Mouse (Mus musculus): ENCODE measurements around the gene Tgtp1. TPM values are rescaled to one million over a fixed set of nuclear protein-coding genes. Genes with fewer than 3 reads are reported as not detected.
"Not testable (repeated sequence)": the region's sequence is repeated elsewhere in the genome, so short reads cannot be mapped to it uniquely, and the experiment has no call there.

Gene Tgtp1
- polyA plus RNA-seq, 1 experiment from 2014 or later = 3.6 TPM

DNA sequence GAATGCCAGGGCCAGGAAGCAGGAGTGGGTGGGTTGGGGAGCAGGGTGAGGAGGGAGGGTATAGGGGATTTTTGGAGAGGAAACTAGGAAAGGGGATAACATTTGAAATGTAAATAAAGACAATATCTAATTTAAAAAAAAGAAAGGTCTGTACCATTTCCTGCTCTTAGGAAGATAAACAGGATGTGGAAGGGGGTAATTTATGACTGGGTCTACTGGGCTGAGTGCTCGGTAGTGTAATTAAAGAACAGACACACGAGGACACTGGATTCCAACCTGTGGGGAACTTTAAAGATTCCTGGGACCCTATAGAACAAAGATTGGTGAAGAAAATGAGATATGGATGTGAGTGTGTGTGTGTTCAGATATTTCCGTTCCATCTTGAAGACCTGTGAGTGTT is 11.1 kb downstream of the Tgtp1 start:
- not testable (repeated sequence) for H3K27ac ChIP-seq (ENCODE audit: low read depth); H3K9ac ChIP-seq (ENCODE audit: low read length); H3K9me3 ChIP-seq (ENCODE audit: control insufficient read depth, low read length); H3K4me2 ChIP-seq (ENCODE audit: low read length); H3K36me3 ChIP-seq (ENCODE audit: control insufficient read depth, insufficient read depth, low read length); DNase-seq (ENCODE audit: low spot score); H3K27me3 ChIP-seq (replicated peaks; ENCODE audit: control insufficient read depth, insufficient read depth, low read length); ATAC-seq (replicated peaks; ENCODE audit: low FRiP score, low TSS enrichment, low read depth); H3K4me3 ChIP-seq (ENCODE audit: low read depth, low read length); H3K4me1 ChIP-seq (replicated peaks; ENCODE audit: control insufficient read depth, insufficient read depth, low read length)
- no CpG with 5 or more reads among the region's 3 CpGs for WGBS

DNA sequence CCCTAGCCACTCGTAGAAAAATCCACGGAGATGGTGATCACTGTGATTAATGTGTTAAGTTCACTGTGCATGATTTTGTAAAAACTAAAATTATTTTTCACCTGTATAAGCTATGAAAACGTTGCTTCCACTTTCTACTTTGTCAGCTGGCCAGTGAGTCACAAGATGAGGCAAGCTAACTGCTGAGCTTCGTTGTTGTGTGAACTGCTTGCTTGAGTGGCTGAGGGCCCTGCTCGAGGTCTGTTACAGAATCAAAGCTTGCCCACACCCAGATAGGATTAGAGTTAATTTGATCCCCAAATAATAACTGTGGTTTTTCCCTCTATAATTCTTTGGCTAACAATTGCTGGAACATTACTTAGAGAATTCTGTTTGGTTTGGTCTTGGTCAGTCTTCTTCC is 13.9 kb downstream of the Tgtp1 start:
- not testable (repeated sequence) for H3K36me3 ChIP-seq (ENCODE audit: control insufficient read depth, insufficient read depth, low read length); H3K9ac ChIP-seq (ENCODE audit: low read length); DNase-seq (ENCODE audit: low spot score); H3K27ac ChIP-seq (ENCODE audit: low read depth); H3K9me3 ChIP-seq (ENCODE audit: control insufficient read depth, low read length); H3K27me3 ChIP-seq (replicated peaks; ENCODE audit: control insufficient read depth, insufficient read depth, low read length); H3K4me3 ChIP-seq (ENCODE audit: low read depth, low read length); H3K4me1 ChIP-seq (replicated peaks; ENCODE audit: control insufficient read depth, insufficient read depth, low read length); ATAC-seq (replicated peaks; ENCODE audit: low FRiP score, low TSS enrichment, low read depth); H3K4me2 ChIP-seq (ENCODE audit: low read length)
- no CpG with 5 or more reads among the region's 5 CpGs for WGBS

GRCm38 (mm10) chr11:48979251-48979650 is 14.7 kb downstream of the Tgtp1 start, which contains the start of gene 9930111J21Rik1:
9930111J21Rik1 (minus strand) TSS chr11:48979398.
- not testable (repeated sequence) for H3K4me2 ChIP-seq (ENCODE audit: low read length); H3K9me3 ChIP-seq (ENCODE audit: control insufficient read depth, low read length); ATAC-seq (replicated peaks; ENCODE audit: low FRiP score, low TSS enrichment, low read depth); H3K27me3 ChIP-seq (replicated peaks; ENCODE audit: control insufficient read depth, insufficient read depth, low read length); H3K27ac ChIP-seq (ENCODE audit: low read depth); H3K9ac ChIP-seq (ENCODE audit: low read length); DNase-seq (ENCODE audit: low spot score); H3K36me3 ChIP-seq (ENCODE audit: control insufficient read depth, insufficient read depth, low read length); H3K4me1 ChIP-seq (replicated peaks; ENCODE audit: control insufficient read depth, insufficient read depth, low read length); H3K4me3 ChIP-seq (ENCODE audit: low read depth, low read length)
- WGBS = no CpG with 5 or more reads among the region's 3 CpGs

DNA sequence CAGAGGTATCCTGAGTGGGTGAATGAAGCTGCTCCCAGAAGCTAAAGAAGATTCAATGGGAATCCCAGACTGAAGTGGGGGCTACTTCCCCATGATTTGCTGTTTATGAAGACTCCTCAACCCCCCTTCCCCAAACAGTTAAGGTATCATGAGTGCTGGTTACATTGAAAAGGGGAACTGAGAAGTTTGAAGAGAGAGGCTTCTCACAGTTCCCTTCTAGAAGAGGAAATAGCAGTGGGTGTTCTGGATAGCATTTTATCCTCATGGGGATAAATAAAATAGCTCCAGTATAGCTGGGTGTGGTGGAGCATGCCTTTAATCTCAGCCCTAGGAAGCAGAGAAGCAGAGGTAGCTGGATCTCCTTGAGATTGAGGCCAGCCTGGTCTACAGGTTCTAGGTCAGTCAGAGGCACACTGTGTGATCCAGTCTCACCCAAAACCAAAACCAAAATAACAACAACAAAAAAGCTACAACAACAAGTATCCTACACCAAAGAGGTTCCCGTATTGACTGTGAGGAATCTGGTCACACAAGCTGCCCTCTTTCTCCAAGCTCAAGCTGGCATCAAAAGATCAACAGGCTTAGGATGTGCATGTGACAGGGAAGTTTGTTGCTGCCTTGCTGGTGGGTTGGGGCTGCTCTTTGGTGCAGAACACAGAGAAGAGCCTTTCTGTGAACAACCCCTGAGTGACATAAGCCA is 15.6 kb downstream of the Tgtp1 start, which contains the start of gene Olfr56:
Gene Olfr56, plus strand, starts transcription at position 650 of the 700 bp plus-strand sequence.
- not testable (repeated sequence) for H3K36me3 ChIP-seq (ENCODE audit: control insufficient read depth, insufficient read depth, low read length); DNase-seq (ENCODE audit: low spot score); ATAC-seq (replicated peaks; ENCODE audit: low FRiP score, low TSS enrichment, low read depth); H3K4me1 ChIP-seq (replicated peaks; ENCODE audit: control insufficient read depth, insufficient read depth, low read length); H3K27ac ChIP-seq (ENCODE audit: low read depth); H3K4me3 ChIP-seq (ENCODE audit: low read depth, low read length); H3K9ac ChIP-seq (ENCODE audit: low read length); H3K4me2 ChIP-seq (ENCODE audit: low read length); H3K27me3 ChIP-seq (replicated peaks; ENCODE audit: control insufficient read depth, insufficient read depth, low read length); H3K9me3 ChIP-seq (ENCODE audit: control insufficient read depth, low read length)
- no CpG with 5 or more reads among the region's 1 CpGs for WGBS

DNA sequence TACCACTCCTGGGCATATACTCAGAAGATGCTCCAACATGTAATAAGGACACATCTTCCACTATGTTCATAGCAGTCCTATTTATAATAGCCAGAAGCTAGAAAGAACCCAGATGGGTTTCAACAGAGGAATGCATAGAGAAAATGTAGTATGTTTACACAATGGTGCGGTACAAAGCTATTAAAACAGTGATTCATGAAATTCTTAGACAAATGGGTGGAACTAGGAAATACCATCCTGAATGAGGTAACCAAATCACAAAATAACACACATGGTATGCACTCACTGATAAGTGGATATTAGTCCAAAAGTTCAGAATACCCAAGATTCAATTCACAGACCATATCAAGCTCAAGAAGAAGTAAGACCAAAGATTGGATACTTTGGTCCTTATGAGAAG is 19.3 kb downstream of the Tgtp1 start:
- H3K4me2 ChIP-seq (ENCODE audit: low read length); H3K27me3 ChIP-seq (replicated peaks; ENCODE audit: control insufficient read depth, insufficient read depth, low read length); DNase-seq (ENCODE audit: low spot score); H3K36me3 ChIP-seq (ENCODE audit: control insufficient read depth, insufficient read depth, low read length); H3K9me3 ChIP-seq (ENCODE audit: control insufficient read depth, low read length); H3K27ac ChIP-seq (ENCODE audit: low read depth); H3K9ac ChIP-seq (ENCODE audit: low read length); H3K4me3 ChIP-seq (ENCODE audit: low read depth, low read length); ATAC-seq (replicated peaks; ENCODE audit: low FRiP score, low TSS enrichment, low read depth); H3K4me1 ChIP-seq (replicated peaks; ENCODE audit: control insufficient read depth, insufficient read depth, low read length): not testable (repeated sequence)
- no CpG with 5 or more reads among the region's 1 CpGs for WGBS

DNA sequence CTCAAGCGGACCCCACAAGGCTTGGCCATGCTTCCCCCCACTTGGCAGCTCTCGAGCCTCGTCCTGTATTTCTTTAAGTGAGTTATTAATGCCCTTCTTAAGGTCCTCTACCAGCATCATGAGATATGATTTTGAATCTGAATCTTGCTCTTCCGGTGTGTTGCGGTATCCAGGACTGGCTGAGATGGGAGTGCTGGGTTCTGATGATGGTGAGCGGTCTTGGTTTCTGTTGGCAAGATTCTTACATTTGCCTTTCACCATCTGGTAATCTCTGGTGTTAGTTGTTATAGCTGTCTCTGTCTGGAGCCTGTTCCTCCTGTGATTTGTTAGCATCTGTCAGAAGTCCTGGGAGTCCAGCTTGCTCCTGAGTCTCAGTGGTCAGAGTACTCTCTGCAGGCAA is 47.9 kb downstream of the Tgtp1 start, which contains the start of gene Psme2b:
Gene Psme2b, minus strand, starts transcription at position 101 of the 400 bp plus-strand sequence.
- not testable (repeated sequence) for ATAC-seq (replicated peaks; ENCODE audit: low FRiP score, low TSS enrichment, low read depth); H3K27me3 ChIP-seq (replicated peaks; ENCODE audit: control insufficient read depth, insufficient read depth, low read length); H3K9ac ChIP-seq (ENCODE audit: low read length); H3K4me1 ChIP-seq (replicated peaks; ENCODE audit: control insufficient read depth, insufficient read depth, low read length); H3K27ac ChIP-seq (ENCODE audit: low read depth); H3K4me2 ChIP-seq (ENCODE audit: low read length); H3K9me3 ChIP-seq (ENCODE audit: control insufficient read depth, low read length); H3K36me3 ChIP-seq (ENCODE audit: control insufficient read depth, insufficient read depth, low read length); H3K4me3 ChIP-seq (ENCODE audit: low read depth, low read length); DNase-seq (ENCODE audit: low spot score)
- WGBS = 90% methylated on average over 6 of the region's 6 CpGs

DNA sequence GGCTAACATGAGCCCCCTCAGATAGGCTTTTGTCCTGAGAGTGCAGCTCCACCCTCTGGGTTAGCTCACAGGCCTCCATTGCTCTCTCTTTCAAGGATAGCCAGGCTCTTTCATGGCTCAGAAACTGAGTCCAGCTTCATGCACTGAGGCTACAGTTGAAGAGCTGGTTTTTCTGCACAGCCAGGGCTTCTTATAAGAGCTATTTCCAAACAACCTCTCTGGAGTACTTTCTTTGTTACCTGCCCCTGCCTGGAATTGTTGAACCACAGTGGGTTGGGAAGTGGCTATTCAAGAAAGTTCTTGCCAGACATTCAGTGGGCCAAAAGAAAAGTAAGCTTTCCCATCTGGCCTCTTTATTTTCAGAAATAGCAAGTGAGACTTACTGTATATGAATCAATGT is 54.7 kb downstream of the Tgtp1 start:
- H3K4me3 ChIP-seq (ENCODE audit: low read depth, low read length); ATAC-seq (replicated peaks; ENCODE audit: low FRiP score, low TSS enrichment, low read depth); H3K9ac ChIP-seq (ENCODE audit: low read length); H3K9me3 ChIP-seq (ENCODE audit: control insufficient read depth, low read length); DNase-seq (ENCODE audit: low spot score); H3K27ac ChIP-seq (ENCODE audit: low read depth); H3K4me2 ChIP-seq (ENCODE audit: low read length); H3K36me3 ChIP-seq (ENCODE audit: control insufficient read depth, insufficient read depth, low read length); H3K27me3 ChIP-seq (replicated peaks; ENCODE audit: control insufficient read depth, insufficient read depth, low read length); H3K4me1 ChIP-seq (replicated peaks; ENCODE audit: control insufficient read depth, insufficient read depth, low read length): not testable (repeated sequence)
